Mouse (Mus musculus) hematopoietic stem cell, adult 5-6 weeks (primary cell): Measurements from ENCODE around the gene Tceal5. TPM values are rescaled to one million over a fixed set of nuclear protein-coding genes. Genes with fewer than 3 reads are reported as not detected.
A peak's percentile ranks its signal among the peaks of the same experiment; 100 is the strongest.

Experiments
- ATAC-seq, 2 experiments: fragments of 125-278 bp in 1 of 2; replicated peaks in 1 of 2; 2 replicates each; pipeline ENCODE4 v1.8.0; 2016 to 2017; ENCODE audit warnings: inconsistent platforms in 2 of 2, mild to moderate bottlenecking in 2 of 2, moderate number of reproducible peaks in 2 of 2, low read depth in 1 of 2, moderate TSS enrichment in 1 of 2; ENCODE audit not compliant: low FRiP score in 2 of 2, poor library complexity in 2 of 2, severe bottlenecking in 2 of 2, insufficient read depth in 1 of 2, low TSS enrichment in 1 of 2
- total RNA-seq: library from RNA; stranded (forward); fragments of 172-1452, 232-1000 nt; gene quantifications from 2 replicates; pipeline ENCODE4 v1.2.3, GENCODE M21; 2017

Gene Tceal5
- 1.6 and 10.1 TPM in 2 replicates for total RNA-seq

- peak; percentile 66 to 73 for ATAC-seq
Observed at GRCm38 (mm10) chrX:136203664-136204066, at the start of gene Tceal5. Gene Tceal5 (minus strand): TSS chrX:136203876.

GRCm38 (mm10) chrX:136252023-136252729 is 48.5 kb upstream of the Tceal5 start:
- ATAC-seq, result no peak

GRCm38 (mm10) chrX:136249671-136250070 is 46.0 kb upstream of the Tceal5 start:
- ATAC-seq, result no peak

- no peak for ATAC-seq
Observed at GRCm38 (mm10) chrX:136248811-136249210, 45.1 kb upstream of the Tceal5 start.

GRCm38 (mm10) chrX:136245521-136246071 is 41.9 kb upstream of the Tceal5 start:
- ATAC-seq, result no peak

- peak; percentile 99 for ATAC-seq
Observed at GRCm38 (mm10) chrX:136244574-136245229, 41.0 kb upstream of the Tceal5 start, which contains the start of gene Tceal9. Gene Tceal9 (plus strand): TSS chrX:136245079.

GRCm38 (mm10) chrX:136243181-136243580 is 39.5 kb upstream of the Tceal5 start:
- ATAC-seq, result no peak

GRCm38 (mm10) chrX:136238118-136238517 is 34.4 kb upstream of the Tceal5 start:
- ATAC-seq, result no peak; a peak in 1 of 4 replicates

GRCm38 (mm10) chrX:136227768-136228167 is 24.1 kb upstream of the Tceal5 start:
- no peak for ATAC-seq

- no peak for ATAC-seq
Observed at GRCm38 (mm10) chrX:136223714-136224113, 20.0 kb upstream of the Tceal5 start.

- ATAC-seq, result no peak
Observed at GRCm38 (mm10) chrX:136216303-136216702, 12.6 kb upstream of the Tceal5 start.

- ATAC-seq, result peak; percentile 56 to 66
Observed at GRCm38 (mm10) chrX:136214729-136215677, 11.3 kb upstream of the Tceal5 start, which contains the start of the genes Tceal7 and Bex1. Gene Tceal7 (plus strand): TSS chrX:136214779. Gene Bex1 (minus strand): TSS chrX:136215513.

- no peak for ATAC-seq
Observed at GRCm38 (mm10) chrX:136213396-136213795, 9.7 kb upstream of the Tceal5 start.

GRCm38 (mm10) chrX:136204406-136204805 is 730 bp upstream of the Tceal5 start:
- no peak for ATAC-seq

GRCm38 (mm10) chrX:136203257-136203656 is 419 bp downstream of the Tceal5 start:
- no peak for ATAC-seq

GRCm38 (mm10) chrX:136196873-136197272 is 6.8 kb downstream of the Tceal5 start:
- no peak; a peak in 1 of 4 replicates for ATAC-seq

GRCm38 (mm10) chrX:136195193-136195944 is 8.3 kb downstream of the Tceal5 start:
- no peak for ATAC-seq
